Mouse (Mus musculus): ENCODE results near the gene Slx4ip. TPM values are rescaled to one million over a fixed set of nuclear protein-coding genes. Genes with fewer than 3 reads are reported as not detected.

The Slx4ip gene
- polyA plus RNA-seq, 1 experiment from 2014 or later, result 9.7 TPM

DNA sequence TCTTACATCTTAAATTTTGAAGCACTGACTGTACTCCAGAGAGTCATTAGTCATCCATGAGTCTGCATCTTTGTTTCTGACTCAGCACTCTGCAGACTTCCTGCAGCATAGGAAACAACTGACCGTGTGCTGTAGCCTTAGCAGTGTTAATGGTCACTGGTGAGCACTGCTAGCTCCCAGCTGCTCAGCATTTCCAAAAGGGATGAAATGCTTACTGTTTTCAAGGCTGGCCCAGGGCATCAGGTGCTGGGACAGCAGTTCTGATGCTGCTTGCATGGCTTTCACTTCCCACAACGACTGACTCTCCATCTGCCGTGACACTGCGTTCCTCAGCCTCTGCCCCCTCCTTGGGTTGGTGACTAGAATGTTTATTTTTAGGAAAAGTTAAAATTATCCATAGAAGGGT is 30.0 kb downstream of the Slx4ip start:
- H3K27ac ChIP-seq (ENCODE audit: low read depth, low read length), result no peak overlapping the region
- ATAC-seq (replicated peaks; ENCODE audit: low FRiP score) (no peak), DNase-seq (ENCODE audit: low spot score) (no peak)
- H3K4me2 ChIP-seq (ENCODE audit: low read depth, low read length, severe bottlenecking), result no peak overlapping the region
- H3K27me3 ChIP-seq (ENCODE audit: control insufficient read depth, insufficient read depth, low read length), result no peaks in the 10 kb centered on the region
- no peaks in the 10 kb centered on the region for H3K36me3 ChIP-seq (ENCODE audit: control insufficient read depth, insufficient read depth, low read length)
- no peak overlapping the region for H3K9ac ChIP-seq (ENCODE audit: low read length)
- no peaks in the 10 kb centered on the region for H3K9me3 ChIP-seq (ENCODE audit: control insufficient read depth, low read length)
- WGBS, result 78% methylated on average over 4 of the region's 4 CpGs
- no peaks in the 10 kb centered on the region for H3K4me1 ChIP-seq (replicated peaks; ENCODE audit: control insufficient read depth, insufficient read depth, low read length)
- no peak overlapping the region for H3K4me3 ChIP-seq (ENCODE audit: low read depth, low read length)

DNA sequence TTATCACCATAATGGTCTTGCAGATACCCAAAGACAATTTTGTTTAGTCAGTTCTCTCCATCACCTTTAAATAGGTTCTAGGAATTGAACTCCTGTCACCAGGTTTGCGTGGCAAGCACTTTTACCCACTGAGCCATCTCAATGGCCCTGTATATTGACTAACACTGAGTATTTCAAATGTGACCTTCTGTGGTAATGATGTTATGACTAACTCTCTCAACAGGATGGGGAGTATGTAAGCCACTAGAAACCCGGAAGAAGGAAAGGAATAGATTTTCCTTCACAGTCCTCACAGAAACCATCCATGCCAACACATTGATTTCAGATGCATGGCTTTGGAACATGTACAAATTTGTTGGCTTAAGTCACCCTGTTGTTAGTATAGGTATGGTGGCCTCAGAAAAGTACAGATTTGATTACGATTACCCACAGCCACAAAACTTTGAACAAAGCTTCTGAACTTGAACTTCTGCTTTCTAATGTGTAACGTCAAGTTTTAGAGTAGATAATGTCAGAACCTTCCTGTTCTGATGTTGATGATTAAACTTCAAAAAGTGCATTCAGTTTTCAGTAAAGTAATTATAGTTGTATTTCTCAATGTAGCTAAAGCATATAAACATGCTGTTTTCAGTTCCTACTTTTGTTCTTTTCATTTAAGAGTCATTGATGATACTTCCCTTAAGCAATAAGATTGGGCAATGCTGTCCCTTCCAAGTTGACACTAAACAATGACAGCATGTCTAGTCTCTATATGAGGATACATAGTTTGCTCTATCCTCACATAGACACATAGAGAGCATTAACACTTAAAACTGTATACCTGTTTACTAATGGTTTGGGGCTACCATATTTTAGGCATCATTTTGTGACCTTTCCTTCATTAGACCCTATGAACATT is 45.6 kb downstream of the Slx4ip start:
- Histone ChIP-seq H3K36me3 (ENCODE audit: control insufficient read depth, insufficient read depth, low read length) (no peaks in the 10 kb centered on the region), H3K4me1 (replicated peaks; ENCODE audit: control insufficient read depth, insufficient read depth, low read length) (no peaks in the 10 kb centered on the region), H3K27ac (ENCODE audit: low read depth, low read length) (no peak overlapping the region), H3K4me3 (ENCODE audit: low read depth, low read length) (no peak overlapping the region), H3K9ac (ENCODE audit: low read length) (no peak overlapping the region), H3K4me2 (ENCODE audit: low read depth, low read length, severe bottlenecking) (no peak overlapping the region), H3K27me3 (ENCODE audit: control insufficient read depth, insufficient read depth, low read length) (no peaks in the 10 kb centered on the region), H3K9me3 (ENCODE audit: control insufficient read depth, low read length) (no peaks in the 10 kb centered on the region)
- DNase-seq (ENCODE audit: low spot score) (no peak), ATAC-seq (replicated peaks; ENCODE audit: low FRiP score) (no peak)
- WGBS, result 90% methylated on average over 4 of the region's 4 CpGs

DNA sequence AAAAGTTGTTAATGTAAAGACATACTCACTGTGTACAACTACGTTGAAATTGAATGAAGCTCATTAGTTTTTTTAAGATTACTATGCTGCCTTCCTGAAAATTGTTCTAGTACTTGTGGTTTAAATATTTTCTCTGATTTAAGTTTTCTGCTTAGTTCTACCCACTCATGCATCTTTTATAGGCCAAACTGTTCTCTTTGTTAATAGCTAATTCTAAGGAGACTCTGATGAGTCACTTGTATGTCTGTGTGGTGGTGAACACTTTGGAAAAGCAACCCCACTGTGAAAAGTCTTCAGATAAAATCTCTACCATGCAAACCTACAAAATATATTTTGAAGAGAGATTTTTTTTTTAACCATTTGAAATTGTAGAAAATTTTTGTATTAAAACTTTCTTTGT is 47.2 kb downstream of the Slx4ip start:
- 97% methylated on average over 1 of the region's 1 CpGs for WGBS
- no peak for DNase-seq (ENCODE audit: low spot score)

DNA sequence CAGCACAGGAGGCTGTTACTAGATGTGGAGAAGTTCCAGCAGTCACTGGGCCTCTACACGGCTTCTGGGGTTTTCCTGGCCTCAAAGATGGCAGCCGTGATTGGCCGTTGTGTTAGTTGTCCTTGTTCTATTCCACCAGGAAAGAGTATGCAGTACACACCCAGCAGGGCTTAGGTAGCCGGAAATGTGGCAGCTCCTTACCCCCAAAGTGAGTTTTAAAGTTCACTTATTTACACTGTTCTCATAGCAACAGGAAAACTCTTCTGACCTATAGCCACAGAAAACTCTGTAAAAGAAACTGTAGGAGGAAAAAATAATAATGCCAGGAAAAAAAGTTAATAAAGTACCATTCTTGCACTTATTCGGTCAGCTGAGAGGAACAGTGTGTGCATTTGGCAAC is 55.3 kb downstream of the Slx4ip start:
- Histone ChIP-seq H3K27ac (ENCODE audit: low read depth, low read length) (no peak overlapping the region), H3K4me2 (ENCODE audit: low read depth, low read length, severe bottlenecking) (no peak overlapping the region), H3K36me3 (ENCODE audit: control insufficient read depth, insufficient read depth, low read length) (no peaks in the 10 kb centered on the region), H3K9me3 (ENCODE audit: control insufficient read depth, low read length) (no peaks in the 10 kb centered on the region), H3K4me3 (ENCODE audit: low read depth, low read length) (no peak overlapping the region), H3K4me1 (replicated peaks; ENCODE audit: control insufficient read depth, insufficient read depth, low read length) (no peaks in the 10 kb centered on the region), H3K27me3 (ENCODE audit: control insufficient read depth, insufficient read depth, low read length) (no peaks in the 10 kb centered on the region), H3K9ac (ENCODE audit: low read length) (no peak overlapping the region)
- 87% methylated on average over 5 of the region's 5 CpGs for whole genome bisulfite sequencing
- ATAC-seq (replicated peaks; ENCODE audit: low FRiP score) (no peak), DNase-seq (ENCODE audit: low spot score) (no peak)

More for the DNA sequence above, 47.2 kb downstream of the Slx4ip start:
- Histone ChIP-seq H3K4me3 (ENCODE audit: low read depth, low read length) (no peak overlapping the region), H3K27me3 (ENCODE audit: control insufficient read depth, insufficient read depth, low read length) (no peaks in the 10 kb centered on the region), H3K4me2 (ENCODE audit: low read depth, low read length, severe bottlenecking) (no peak overlapping the region), H3K27ac (ENCODE audit: low read depth, low read length) (no peak overlapping the region), H3K9ac (ENCODE audit: low read length) (no peak overlapping the region), H3K4me1 (replicated peaks; ENCODE audit: control insufficient read depth, insufficient read depth, low read length) (no peaks in the 10 kb centered on the region), H3K9me3 (ENCODE audit: control insufficient read depth, low read length) (no peaks in the 10 kb centered on the region), H3K36me3 (ENCODE audit: control insufficient read depth, insufficient read depth, low read length) (no peaks in the 10 kb centered on the region)
- no peak for ATAC-seq (replicated peaks; ENCODE audit: low FRiP score)

DNA sequence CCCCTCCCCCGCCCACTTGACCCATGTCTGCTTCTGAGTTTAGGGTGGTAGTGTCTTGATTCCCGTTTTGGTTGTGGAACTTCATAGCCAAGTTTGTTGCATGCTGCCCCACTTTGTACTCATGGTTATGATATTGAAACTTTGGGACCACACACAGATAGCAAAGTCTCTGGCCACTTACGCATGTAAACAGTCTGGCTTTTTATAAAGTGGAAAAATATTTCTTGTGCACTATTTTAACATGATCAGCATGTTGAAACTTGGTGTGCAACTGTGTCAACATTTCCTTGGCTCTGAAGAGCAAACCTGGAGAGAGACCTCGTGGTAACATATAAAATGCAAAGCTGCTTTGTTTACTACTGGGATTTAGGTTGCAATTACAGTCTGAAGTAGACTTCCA is 56.5 kb downstream of the Slx4ip start:
- ATAC-seq (replicated peaks; ENCODE audit: low FRiP score) (no peak), DNase-seq (ENCODE audit: low spot score) (no peak)
- Histone ChIP-seq H3K9me3 (ENCODE audit: control insufficient read depth, low read length) (no peaks in the 10 kb centered on the region), H3K27ac (ENCODE audit: low read depth, low read length) (no peak overlapping the region), H3K4me2 (ENCODE audit: low read depth, low read length, severe bottlenecking) (no peak overlapping the region), H3K27me3 (ENCODE audit: control insufficient read depth, insufficient read depth, low read length) (no peaks in the 10 kb centered on the region), H3K4me3 (ENCODE audit: low read depth, low read length) (no peak overlapping the region), H3K4me1 (replicated peaks; ENCODE audit: control insufficient read depth, insufficient read depth, low read length) (no peaks in the 10 kb centered on the region), H3K36me3 (ENCODE audit: control insufficient read depth, insufficient read depth, low read length) (no peaks in the 10 kb centered on the region), H3K9ac (ENCODE audit: low read length) (no peak overlapping the region)
- 83% methylated on average over 4 of the region's 4 CpGs for WGBS

DNA sequence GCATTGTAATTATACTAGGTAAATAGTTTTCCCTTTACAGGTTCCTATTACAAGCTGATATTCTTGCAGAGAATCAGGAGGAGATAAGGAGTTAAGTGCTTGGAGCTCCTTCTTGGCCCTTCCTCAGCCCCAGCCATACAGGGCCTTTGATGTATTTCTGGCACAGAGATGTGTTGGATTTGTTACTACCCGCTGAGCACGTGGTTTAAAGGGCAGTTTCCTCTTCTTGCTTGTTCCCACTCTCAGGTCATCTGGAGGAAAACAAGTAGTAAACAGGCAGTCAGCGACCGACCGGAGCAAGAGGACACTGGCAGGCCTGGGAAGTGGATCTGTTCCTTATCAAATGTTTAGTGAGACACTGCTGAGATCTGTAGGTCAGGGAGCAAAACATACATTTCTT is 56.9 kb downstream of the Slx4ip start:
- no peaks in the 10 kb centered on the region for H3K27me3 ChIP-seq (ENCODE audit: control insufficient read depth, insufficient read depth, low read length)
- 64% methylated on average over 5 of the region's 5 CpGs for WGBS
- H3K36me3 ChIP-seq (ENCODE audit: control insufficient read depth, insufficient read depth, low read length), result no peaks in the 10 kb centered on the region
- no peaks in the 10 kb centered on the region for H3K4me1 ChIP-seq (replicated peaks; ENCODE audit: control insufficient read depth, insufficient read depth, low read length)
- DNase-seq (ENCODE audit: low spot score) (no peak), ATAC-seq (replicated peaks; ENCODE audit: low FRiP score) (no peak)
- H3K27ac ChIP-seq (ENCODE audit: low read depth, low read length), result no peak overlapping the region
- no peaks in the 10 kb centered on the region for H3K9me3 ChIP-seq (ENCODE audit: control insufficient read depth, low read length)
- H3K4me3 ChIP-seq (ENCODE audit: low read depth, low read length), result no peak overlapping the region
- H3K9ac ChIP-seq (ENCODE audit: low read length), result no peak overlapping the region
- H3K4me2 ChIP-seq (ENCODE audit: low read depth, low read length, severe bottlenecking), result no peak overlapping the region

DNA sequence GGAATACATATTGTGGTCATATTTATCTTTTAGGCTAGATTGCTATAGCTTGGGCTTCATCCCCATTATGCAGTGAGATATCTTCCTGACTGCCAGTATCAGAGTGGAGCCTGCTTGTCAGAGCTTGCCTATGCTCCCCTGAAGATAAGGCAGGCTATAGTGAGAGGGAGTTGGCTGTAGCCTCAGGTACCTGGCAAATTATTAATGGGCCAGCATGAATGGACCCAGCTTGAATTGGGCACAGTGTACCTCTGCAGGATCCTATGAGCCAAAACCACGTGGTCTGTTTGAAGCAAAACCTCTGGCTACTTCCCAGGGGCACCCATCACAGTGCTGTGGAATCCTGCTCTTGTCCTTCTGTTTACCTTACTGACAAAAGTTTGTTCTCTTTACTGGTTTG is 61.2 kb downstream of the Slx4ip start:
- no peak overlapping the region for H3K9ac ChIP-seq (ENCODE audit: low read length)
- no peak for ATAC-seq (replicated peaks; ENCODE audit: low FRiP score)
- H3K4me3 ChIP-seq (ENCODE audit: low read depth, low read length), result no peak overlapping the region
- H3K4me2 ChIP-seq (ENCODE audit: low read depth, low read length, severe bottlenecking), result no peak overlapping the region
- no peak for DNase-seq (ENCODE audit: low spot score)
- H3K36me3 ChIP-seq (ENCODE audit: control insufficient read depth, insufficient read depth, low read length), result no peaks in the 10 kb centered on the region
- H3K4me1 ChIP-seq (replicated peaks; ENCODE audit: control insufficient read depth, insufficient read depth, low read length), result no peaks in the 10 kb centered on the region
- H3K27ac ChIP-seq (ENCODE audit: low read depth, low read length), result no peak overlapping the region
- WGBS, result 63% methylated on average over 1 of the region's 1 CpGs
- H3K9me3 ChIP-seq (ENCODE audit: control insufficient read depth, low read length), result no peaks in the 10 kb centered on the region
- no peaks in the 10 kb centered on the region for H3K27me3 ChIP-seq (ENCODE audit: control insufficient read depth, insufficient read depth, low read length)

DNA sequence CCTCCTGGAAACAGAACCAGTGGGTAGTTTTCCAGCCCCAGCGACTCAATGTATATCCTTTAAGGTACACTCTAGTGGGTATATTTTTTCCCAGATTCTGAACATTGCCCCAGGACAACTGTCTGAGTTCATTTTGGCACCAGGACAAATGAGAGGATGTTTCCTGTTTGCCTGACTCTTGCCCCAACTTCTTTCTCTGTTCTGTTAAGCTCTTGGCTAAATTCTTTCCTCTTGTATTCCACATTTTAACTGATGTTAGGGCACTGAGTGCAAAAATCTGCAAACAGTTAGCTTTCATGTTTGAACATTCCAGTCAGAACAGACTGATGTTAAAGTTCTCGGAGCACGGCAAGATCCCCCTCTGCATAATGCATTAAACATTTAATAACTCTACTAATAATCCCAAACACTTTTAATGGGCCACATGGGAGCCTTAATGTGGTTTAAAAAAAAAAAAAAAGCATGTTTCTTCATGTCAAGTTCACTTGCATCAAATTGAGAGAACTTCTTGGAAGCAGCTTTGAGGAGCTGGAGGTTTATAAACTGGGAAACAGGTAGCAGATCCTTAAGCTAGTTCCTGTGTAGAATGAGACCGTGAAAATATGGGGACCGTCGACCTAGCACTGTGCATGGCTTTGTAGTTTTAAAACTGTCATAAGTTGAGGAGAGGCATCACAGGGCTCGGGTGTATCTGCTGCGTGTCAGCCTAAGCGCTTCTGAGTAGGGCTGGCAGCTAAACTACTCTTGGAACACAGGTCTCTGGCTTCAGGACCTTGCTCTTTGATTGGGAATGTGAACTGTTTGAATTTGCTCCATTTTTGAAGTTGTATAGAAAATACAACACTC is 64.9 kb downstream of the Slx4ip start:
- ATAC-seq (replicated peaks; ENCODE audit: low FRiP score) (no peak), DNase-seq (ENCODE audit: low spot score) (no peak)
- H3K4me2 ChIP-seq (ENCODE audit: low read depth, low read length, severe bottlenecking), result no peak overlapping the region
- H3K9me3 ChIP-seq (ENCODE audit: control insufficient read depth, low read length), result no peaks in the 10 kb centered on the region
- no peaks in the 10 kb centered on the region for H3K27me3 ChIP-seq (ENCODE audit: control insufficient read depth, insufficient read depth, low read length)
- no peaks in the 10 kb centered on the region for H3K4me1 ChIP-seq (replicated peaks; ENCODE audit: control insufficient read depth, insufficient read depth, low read length)
- H3K4me3 ChIP-seq (ENCODE audit: low read depth, low read length), result no peak overlapping the region
- H3K36me3 ChIP-seq (ENCODE audit: control insufficient read depth, insufficient read depth, low read length), result no peaks in the 10 kb centered on the region
- no peak overlapping the region for H3K9ac ChIP-seq (ENCODE audit: low read length)
- 82% methylated on average over 9 of the region's 9 CpGs for whole genome bisulfite sequencing
- no peak overlapping the region for H3K27ac ChIP-seq (ENCODE audit: low read depth, low read length)
